Mouse (Mus musculus) limb, embryonic 11.5 days (tissue): Measurements from ENCODE around the gene Mrpl39. TPM values are rescaled to one million over a fixed set of nuclear protein-coding genes. Genes with fewer than 3 reads are reported as not detected.

Experiments
- ATAC-seq: fragments of 200-750 bp; cut with Nextera tagmentation; 2 replicates; pipeline ENCODE4 v1.8.0; 2017; ENCODE audit warnings: low read depth; ENCODE audit not compliant: insufficient number of reproducible peaks, low FRiP score, low TSS enrichment
- DNase-seq: peaks from one replicate; pipeline ENCODE4 v3.0.0-alpha.2; 2015; ENCODE audit warnings: low spot score
- H3K27ac ChIP-seq: fragments of 300-500 bp; sonication (generic); replicated peaks from 2 replicates; pipeline ENCODE4 v1.5.1; 2014; ENCODE audit warnings: low read depth, mild to moderate bottlenecking, low read length
- H3K27me3 ChIP-seq: fragments of 300-500 bp; sonication (generic); 2 replicates; pipeline ENCODE4 v1.6.1; 2014; ENCODE audit warnings: mild to moderate bottlenecking, low read length, mixed read lengths; ENCODE audit not compliant: control insufficient read depth, insufficient read depth
- H3K36me3 ChIP-seq: fragments of 300-500 bp; sonication (generic); 2 replicates; pipeline ENCODE4 v1.6.1; 2014; ENCODE audit warnings: mild to moderate bottlenecking, low read length, moderate library complexity, mixed read lengths; ENCODE audit not compliant: control insufficient read depth, insufficient read depth
- H3K4me1 ChIP-seq: fragments of 300-500 bp; sonication (generic); 2 replicates; pipeline ENCODE4 v1.6.1; 2014; ENCODE audit warnings: low read length, mixed read lengths; ENCODE audit not compliant: control insufficient read depth, insufficient read depth
- H3K4me2 ChIP-seq: fragments of 300-500 bp; sonication (generic); 2 replicates; pipeline ENCODE4 v1.6.1; 2014; ENCODE audit warnings: low read depth, mild to moderate bottlenecking, moderate library complexity; ENCODE audit not compliant: severe bottlenecking
- H3K4me3 ChIP-seq: fragments of 300-500 bp; sonication (generic); 2 replicates; pipeline ENCODE4 v1.5.1; 2014; ENCODE audit warnings: low read depth, low read length
- H3K9ac ChIP-seq: fragments of 300-500 bp; sonication (generic); 2 replicates; pipeline ENCODE4 v1.6.1; 2014; ENCODE audit warnings: mild to moderate bottlenecking, low read length
- H3K9me3 ChIP-seq: fragments of 300-500 bp; sonication (generic); 2 replicates; pipeline ENCODE4 v1.6.1; 2016; ENCODE audit warnings: low read length; ENCODE audit not compliant: control insufficient read depth
- WGBS: fragments of 180-500 bp; shearing (Covaris S2); extraction: QIAGEN DNeasy Blood & Tissue Kit; methylation state at CpG from one replicate; pipeline ENCODE4 v1.1.7; 2014; 5-methylcytosine and 5-hydroxymethylcytosine counted together
- polyA plus RNA-seq: library from polyadenylated mRNA; unstranded; fragments of >200 nt; fragmentation: Nextera tagmentation; extraction: Ambion mirVana; gene quantifications from 2 replicates; pipeline ENCODE4 v1.2.1, GENCODE M21; 2014

Mrpl39 gene
- polyA plus RNA-seq: 52.6 and 53.0 TPM in 2 replicates

DNA sequence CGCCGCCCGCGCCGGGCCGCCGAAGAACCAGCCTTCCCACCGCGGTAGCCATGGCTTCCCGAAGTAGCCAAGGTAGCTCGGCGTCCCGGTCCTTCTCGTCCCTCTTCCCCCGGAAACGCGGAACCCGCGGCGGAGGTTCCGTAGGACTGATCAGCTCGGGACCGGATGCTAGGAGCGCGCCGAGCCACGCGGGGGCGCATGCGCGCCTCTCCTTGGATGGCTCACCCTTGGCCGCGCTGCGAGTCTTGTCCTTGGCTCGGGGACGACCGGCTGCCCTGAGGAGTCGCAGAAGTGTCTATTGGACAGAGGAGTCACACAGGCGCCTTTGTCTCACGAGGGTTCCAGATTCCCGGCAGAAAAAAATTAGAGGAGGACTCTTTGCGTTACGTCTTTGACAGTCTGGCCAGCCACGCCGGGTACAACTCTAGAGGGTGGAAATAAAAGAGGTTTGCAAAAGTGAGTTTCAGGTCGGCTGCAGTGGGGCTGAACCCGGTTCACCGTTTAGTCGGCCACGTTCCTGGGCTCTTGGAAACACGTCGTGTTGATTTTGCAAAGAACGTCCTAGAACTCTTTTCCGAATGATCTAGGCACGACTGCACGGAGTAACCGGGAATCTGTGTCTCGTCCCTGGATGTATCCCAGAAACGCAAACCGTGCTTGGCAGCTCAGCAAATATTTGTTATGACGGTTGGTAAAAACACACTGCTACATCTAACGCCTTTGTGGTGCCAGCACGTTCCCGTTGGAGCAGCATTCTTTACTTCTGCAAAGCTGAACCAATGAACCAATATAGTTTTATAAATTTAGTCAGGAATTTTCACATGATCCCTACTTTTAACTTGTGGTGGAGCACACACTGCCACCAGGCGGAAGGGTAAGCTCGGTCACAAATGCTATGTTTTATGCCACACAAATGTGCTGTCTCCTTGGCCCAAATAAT is at the start of gene Mrpl39:
Gene Mrpl39 (minus strand): TSS at position 577 of the 940 bp plus-strand sequence.
- Histone ChIP-seq H3K36me3 (no peaks in the 10 kb centered on the region; the same call in 1 of the 2 replicates), H3K9ac (peak within 1 kb of the TSS; percentile 78), H3K4me3 (peak within 1 kb of the TSS; percentile 65), H3K27ac (no peak within 1 kb of the TSS), H3K27me3 (no peaks in the 10 kb centered on the region), H3K9me3 (no peaks in the 10 kb centered on the region), H3K4me1 (peaks cover 5% of the 10 kb centered on the region), H3K4me2 (peak within 1 kb of the TSS; percentile 51)
- 2% methylated on average over 66 of the region's 66 CpGs for WGBS
- ATAC-seq: peak; percentile 96
- peak; percentile 99 for DNase-seq

DNA sequence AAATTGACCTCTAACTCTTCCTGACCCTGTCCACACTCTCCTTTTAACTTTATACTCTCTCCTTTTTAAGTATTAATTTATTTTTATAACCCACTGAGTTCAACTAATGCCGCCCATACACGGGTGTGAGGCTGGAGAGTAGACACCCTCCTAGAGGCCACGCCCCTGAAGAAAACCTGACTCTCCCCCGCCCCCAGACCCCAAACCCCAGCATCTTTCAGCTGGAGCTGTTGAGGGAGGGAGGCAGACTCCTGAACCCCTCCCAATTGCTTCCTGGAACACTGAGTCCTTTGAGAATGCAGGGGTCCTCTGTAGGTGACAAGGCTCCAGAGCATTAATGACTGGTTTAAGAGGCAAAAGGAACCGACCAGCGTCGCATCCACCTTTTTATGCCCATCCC is 49.4 kb upstream of the Mrpl39 start:
- H3K4me2 ChIP-seq: no peak overlapping the region
- no peak overlapping the region for H3K27ac ChIP-seq
- DNase-seq (no peak), ATAC-seq (no peak)
- 0 out of 2 replicates have a peak, but pooled peaks cover 2% of the 10 kb centered on the region for H3K4me1 ChIP-seq
- no peak overlapping the region for H3K4me3 ChIP-seq
- H3K36me3 ChIP-seq: no peaks in the 10 kb centered on the region
- H3K9ac ChIP-seq: no peak overlapping the region
- H3K9me3 ChIP-seq: no peaks in the 10 kb centered on the region
- 22% methylated on average over 7 of the region's 7 CpGs for WGBS
- H3K27me3 ChIP-seq: no peaks in the 10 kb centered on the region

DNA sequence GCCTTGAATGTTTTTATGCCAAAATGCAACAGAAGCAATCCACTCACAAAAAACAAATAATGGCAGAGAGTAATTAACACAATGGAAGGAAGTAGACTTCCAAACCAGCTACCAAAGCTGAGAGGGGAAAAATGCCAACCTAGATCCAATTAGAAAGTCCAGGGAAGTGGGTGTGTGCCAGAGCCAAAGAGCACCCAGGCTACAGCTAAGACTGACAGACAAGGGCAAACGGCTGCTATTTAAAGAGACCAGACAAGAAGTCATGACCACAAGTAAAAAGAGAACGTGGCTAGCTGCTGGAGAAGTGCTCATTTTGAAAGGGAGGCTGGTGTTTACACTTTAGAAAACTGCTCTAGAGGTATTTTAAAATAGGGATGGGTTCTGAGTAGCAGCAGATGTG is 47.7 kb upstream of the Mrpl39 start:
- DNase-seq: no peak
- Histone ChIP-seq H3K9me3 (no peaks in the 10 kb centered on the region), H3K4me1 (0 out of 2 replicates have a peak, but pooled peaks cover 2% of the 10 kb centered on the region), H3K4me3 (no peak overlapping the region), H3K4me2 (no peak overlapping the region), H3K36me3 (no peaks in the 10 kb centered on the region), H3K27ac (no peak overlapping the region), H3K9ac (no peak overlapping the region), H3K27me3 (no peaks in the 10 kb centered on the region)
- 58% methylated on average over 2 of the region's 2 CpGs for WGBS
- ATAC-seq: no peak

DNA sequence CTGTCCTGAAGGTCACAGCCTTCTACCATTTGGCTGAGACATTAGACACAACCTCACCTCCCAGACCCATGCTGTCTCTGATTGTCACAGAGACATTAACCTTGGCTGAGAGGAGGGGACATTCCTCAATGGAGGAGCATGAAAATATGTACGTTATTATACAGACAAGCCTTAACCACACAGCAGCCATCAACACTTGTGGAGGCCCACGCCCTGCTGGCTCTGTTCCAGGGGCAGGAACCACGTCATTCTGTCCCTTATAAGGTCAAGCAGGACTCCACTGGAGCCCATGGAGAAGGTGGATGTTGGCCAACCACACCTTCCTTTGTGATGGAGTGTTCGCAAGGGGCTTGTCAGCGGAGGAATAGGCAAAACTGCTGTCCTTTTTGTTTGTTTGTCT is 44.2 kb upstream of the Mrpl39 start:
- no peak overlapping the region for H3K4me3 ChIP-seq
- H3K9me3 ChIP-seq: no peaks in the 10 kb centered on the region
- H3K9ac ChIP-seq: no peak overlapping the region
- ATAC-seq: no peak
- no peaks in the 10 kb centered on the region for H3K36me3 ChIP-seq
- no peak for DNase-seq
- 82% methylated on average over 5 of the region's 5 CpGs for WGBS
- H3K4me1 ChIP-seq: no peaks in the 10 kb centered on the region
- peaks cover 8% of the 10 kb centered on the region; the same call in 1 of the 2 replicates for H3K27me3 ChIP-seq
- H3K4me2 ChIP-seq: no peak overlapping the region
- H3K27ac ChIP-seq: no peak overlapping the region

DNA sequence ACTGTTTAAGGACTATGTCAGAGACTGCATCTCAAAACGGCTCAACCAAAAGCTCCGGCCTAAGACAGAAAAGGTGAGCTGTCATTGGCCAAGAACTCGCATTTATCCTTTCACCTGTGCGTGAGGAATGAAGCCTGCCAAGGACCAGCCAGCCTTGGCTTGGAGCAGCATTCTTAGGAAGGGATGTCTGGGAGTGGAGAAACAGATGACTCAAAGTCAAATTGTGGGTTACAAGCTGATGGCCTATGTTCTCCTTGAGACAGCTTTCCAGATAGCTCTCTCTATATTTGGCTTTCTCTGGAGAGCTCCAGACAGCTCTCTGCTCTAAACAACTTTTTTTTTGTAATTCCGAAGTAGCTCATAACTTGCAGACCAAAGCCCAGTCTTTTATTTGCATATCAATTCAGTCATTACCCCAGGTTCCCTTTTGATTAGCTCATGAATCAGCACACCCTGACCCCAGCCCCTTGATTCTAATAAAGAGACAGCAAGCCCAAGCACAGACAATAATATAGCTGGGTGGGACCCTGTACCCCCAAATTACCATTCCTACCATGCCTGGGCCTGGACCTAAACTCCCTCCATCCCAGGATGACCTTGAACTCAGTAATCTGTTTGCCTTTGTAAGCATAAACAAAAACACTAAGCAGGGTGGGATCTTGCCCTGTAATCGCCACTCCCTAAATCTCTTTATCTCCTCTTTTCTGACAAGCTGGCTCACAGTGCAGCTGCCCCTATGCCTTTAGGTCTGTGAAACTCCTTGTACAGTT is 43.5 kb upstream of the Mrpl39 start:
- H3K9ac ChIP-seq: no peak overlapping the region
- no peak for DNase-seq
- no peaks in the 10 kb centered on the region for H3K4me1 ChIP-seq
- no peak overlapping the region for H3K4me2 ChIP-seq
- no peak overlapping the region for H3K4me3 ChIP-seq
- no peaks in the 10 kb centered on the region for H3K36me3 ChIP-seq
- no peak overlapping the region for H3K27ac ChIP-seq
- 86% methylated on average over 6 of the region's 6 CpGs for WGBS
- no peak for ATAC-seq
- no peaks in the 10 kb centered on the region for H3K9me3 ChIP-seq
- peaks cover 11% of the 10 kb centered on the region; the same call in 1 of the 2 replicates for H3K27me3 ChIP-seq

DNA sequence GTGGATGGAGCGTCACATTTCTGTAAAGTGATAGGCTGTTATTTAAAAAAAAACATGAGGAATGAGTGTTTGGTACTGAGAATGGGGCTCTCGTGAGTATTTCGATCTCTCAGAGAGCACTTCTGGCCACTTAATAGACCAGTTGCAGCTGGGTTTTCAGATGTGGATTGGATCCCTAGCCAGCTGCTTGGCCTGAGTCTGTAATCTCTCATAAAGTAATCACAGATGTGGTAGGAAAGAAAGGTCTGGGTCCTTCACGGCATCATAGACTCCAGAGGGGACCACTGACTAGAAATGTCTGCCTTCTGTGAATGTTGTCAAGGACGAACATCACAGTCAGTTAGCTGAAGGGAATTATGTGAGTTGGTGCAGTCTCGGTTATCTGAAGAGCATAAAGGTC is 42.9 kb upstream of the Mrpl39 start:
- no peak overlapping the region for H3K9ac ChIP-seq
- 74% methylated on average over 6 of the region's 6 CpGs for WGBS

DNA sequence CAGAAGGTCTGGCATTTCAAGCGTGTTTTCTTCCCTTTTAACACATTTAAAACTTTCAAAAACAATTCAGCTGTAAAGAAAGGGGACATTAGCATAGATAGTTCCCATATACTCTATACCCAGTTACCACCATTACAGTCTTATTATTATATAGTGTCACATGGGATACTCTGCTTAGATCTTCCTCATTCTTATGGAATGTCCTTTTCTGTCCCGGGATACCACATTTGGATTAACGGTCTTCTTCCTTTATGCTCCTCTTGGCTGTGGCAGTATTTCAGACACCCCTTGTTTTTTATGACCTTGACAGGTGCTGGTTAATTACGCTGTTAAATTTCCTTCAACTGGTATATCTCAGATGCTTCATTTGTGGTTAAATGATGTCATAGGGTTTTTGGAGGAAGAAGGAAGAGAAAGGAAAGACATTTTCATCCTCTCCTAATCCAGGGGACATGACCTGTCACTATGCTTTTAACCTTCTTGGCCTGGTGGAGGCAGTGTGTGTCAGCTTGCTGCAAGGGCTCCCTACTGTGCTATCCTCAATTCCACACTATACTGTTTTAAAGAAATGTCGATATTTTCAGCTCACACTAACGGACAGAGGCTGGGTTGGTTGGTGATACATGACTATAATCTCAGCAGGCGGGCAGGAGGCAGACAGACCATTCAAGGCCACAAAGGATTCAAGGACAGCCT is 40.7 kb upstream of the Mrpl39 start:
- ATAC-seq: no peak
- no peak for DNase-seq
- Histone ChIP-seq H3K27ac (no peak overlapping the region), H3K27me3 (peaks cover 11% of the 10 kb centered on the region; the same call in 1 of the 2 replicates), H3K4me1 (no peaks in the 10 kb centered on the region), H3K4me2 (no peak overlapping the region), H3K9me3 (no peaks in the 10 kb centered on the region), H3K9ac (no peak overlapping the region), H3K4me3 (no peak overlapping the region), H3K36me3 (no peaks in the 10 kb centered on the region)
- 51% methylated on average over 7 of the region's 7 CpGs for WGBS

More for the DNA sequence above, 42.9 kb upstream of the Mrpl39 start:
- no peak overlapping the region for H3K4me3 ChIP-seq
- no peak overlapping the region for H3K4me2 ChIP-seq
- ATAC-seq (no peak), DNase-seq (no peak)
- no peaks in the 10 kb centered on the region for H3K9me3 ChIP-seq
- no peaks in the 10 kb centered on the region for H3K4me1 ChIP-seq
- H3K36me3 ChIP-seq: no peaks in the 10 kb centered on the region
- H3K27ac ChIP-seq: no peak overlapping the region
- H3K27me3 ChIP-seq: peaks cover 11% of the 10 kb centered on the region; the same call in 1 of the 2 replicates

DNA sequence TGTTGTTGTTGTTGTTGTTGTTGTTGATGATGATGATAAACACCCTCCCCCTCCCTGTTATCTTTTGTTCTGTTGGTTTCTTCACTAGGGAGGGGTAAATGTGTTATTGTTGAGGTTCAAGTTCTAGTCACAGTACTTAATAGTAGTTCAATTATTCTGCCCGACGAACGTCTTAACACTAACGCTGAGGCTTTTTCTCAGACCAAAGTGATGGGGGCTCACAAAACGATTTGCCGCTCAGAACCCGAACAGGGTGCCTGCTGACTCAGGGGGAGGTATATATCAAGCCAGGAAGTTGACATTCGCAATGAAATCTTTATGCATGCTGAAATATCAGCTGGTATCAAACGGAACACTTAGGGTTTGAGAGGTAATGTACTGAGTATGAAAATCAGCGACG is 39.8 kb upstream of the Mrpl39 start:
- H3K27ac ChIP-seq: no peak overlapping the region
- DNase-seq (no peak), ATAC-seq (no peak)
- no peak overlapping the region for H3K4me3 ChIP-seq
- peak overlapping the region; percentile 98; the same call in 1 of the 2 replicates for H3K4me2 ChIP-seq
- no peaks in the 10 kb centered on the region for H3K9me3 ChIP-seq
- 39% methylated on average over 11 of the region's 11 CpGs for WGBS
- no peak overlapping the region for H3K9ac ChIP-seq
- peaks cover 11% of the 10 kb centered on the region; the same call in 1 of the 2 replicates for H3K27me3 ChIP-seq
- H3K4me1 ChIP-seq: no peaks in the 10 kb centered on the region
- no peaks in the 10 kb centered on the region for H3K36me3 ChIP-seq
